Mouse (Mus musculus): ENCODE results near the gene Cnn3. TPM values are rescaled to one million over a fixed set of nuclear protein-coding genes. Genes with fewer than 3 reads are reported as not detected.

Gene Cnn3
- polyA plus RNA-seq, 1 experiment from 2014 or later: 395 TPM

DNA sequence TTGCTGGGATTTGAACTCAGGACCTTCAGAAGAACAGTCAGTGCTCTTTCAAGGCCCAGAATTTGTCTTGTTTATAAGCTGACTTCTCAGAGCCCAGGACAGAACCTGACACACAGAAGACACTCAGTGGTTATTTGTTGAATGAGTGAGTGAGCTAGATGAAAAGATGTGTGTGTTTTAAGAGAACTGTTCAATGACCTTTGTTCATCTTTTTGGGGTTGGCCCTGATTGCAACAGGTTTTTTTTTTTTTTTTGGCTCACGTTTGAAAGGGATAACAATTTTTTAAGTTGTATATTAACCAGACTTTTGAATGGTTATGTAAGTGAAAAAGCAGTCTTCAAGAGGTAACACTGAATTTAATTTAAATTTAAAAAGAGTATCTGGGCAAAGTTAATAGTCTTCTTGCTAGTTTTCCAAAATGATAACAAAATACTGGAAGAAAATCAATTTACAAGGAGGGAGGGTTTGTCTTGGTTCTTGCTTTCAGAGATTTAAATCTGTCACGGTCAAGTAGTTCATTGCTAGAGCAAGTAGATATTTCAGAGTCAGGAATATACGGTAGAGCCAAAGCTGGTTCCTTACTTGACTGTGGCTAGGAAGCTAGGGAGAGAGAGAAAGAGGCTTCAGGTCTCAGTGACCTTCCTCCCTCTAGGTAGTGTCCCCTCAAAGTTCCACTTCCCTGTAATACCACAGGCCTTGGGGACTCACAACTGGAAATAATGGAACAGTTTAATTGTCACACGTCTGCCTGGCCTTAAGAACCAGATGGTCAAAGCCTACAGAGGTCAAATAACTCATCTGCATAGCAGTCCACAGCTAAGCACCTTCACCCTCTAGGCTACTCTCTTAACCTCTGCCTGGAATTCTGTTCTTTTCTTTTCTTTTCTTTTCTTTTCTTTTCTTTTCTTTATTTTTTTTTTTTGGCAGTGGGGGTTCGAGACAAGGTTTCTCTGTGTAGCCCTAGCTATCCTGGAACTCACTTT is 9.8 kb upstream of the Cnn3 start:
- H3K4me2 ChIP-seq (ENCODE audit: low read length): no peak overlapping the region
- no peak overlapping the region for H3K9ac ChIP-seq (ENCODE audit: low read depth, low read length)
- no peaks in the 10 kb centered on the region for H3K36me3 ChIP-seq (ENCODE audit: control insufficient read depth, insufficient read depth, low read length)
- ATAC-seq: no peak
- 74% methylated on average over 5 of the region's 5 CpGs for WGBS
- no peaks in the 10 kb centered on the region for H3K4me1 ChIP-seq (ENCODE audit: control insufficient read depth, insufficient read depth, low read depth, low read length)
- H3K9me3 ChIP-seq (ENCODE audit: control insufficient read depth, low read length): no peaks in the 10 kb centered on the region
- no peak overlapping the region for H3K4me3 ChIP-seq (ENCODE audit: low read length)
- H3K27me3 ChIP-seq (replicated peaks; ENCODE audit: control insufficient read depth, insufficient read depth, low read length): no peaks in the 10 kb centered on the region
- H3K27ac ChIP-seq (ENCODE audit: low read depth, low read length): no peak overlapping the region

DNA sequence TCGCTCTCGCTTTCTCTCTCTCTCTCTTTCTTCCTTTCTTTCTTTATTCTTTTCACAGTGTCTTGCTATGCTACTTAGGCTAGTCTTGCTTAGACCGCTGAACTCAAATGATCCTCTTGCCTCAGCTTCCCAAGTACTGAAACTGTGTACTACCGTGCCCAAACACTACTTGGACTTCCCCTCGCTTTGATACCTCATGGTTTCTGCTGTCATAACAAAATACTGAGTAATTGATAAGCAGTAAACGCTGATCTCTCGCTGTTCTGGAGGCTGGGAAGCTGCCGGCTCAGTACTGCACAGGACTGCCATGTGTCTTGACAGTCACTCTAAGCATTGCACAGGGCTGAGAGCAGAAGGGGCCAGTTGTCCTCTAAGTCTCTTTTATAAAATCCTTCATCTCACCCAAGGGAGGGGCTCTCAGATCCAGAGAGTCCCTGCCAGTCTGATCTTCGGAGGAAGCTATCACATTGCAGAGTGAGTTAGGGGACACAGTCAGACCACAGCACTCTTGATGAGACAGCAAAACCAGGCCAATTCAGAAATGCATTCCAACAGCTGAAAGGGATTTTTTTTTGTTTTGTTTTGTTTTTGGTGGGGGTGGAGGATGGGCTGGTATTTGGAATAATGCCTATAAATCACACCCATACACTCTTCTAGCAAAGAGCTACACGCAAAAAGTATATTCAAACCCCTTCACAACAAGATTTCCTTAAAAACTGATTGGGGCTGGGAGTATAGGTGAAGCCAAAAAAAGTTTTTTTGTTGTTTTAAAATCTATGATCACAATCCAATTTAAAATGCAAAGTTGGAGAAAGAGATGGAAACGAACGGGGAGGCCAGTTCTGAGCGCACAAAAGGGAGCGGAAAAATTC is 8.7 kb upstream of the Cnn3 start:
- WGBS: 48% methylated on average over 14 of the region's 14 CpGs
- no peak overlapping the region for H3K9ac ChIP-seq (ENCODE audit: low read depth, low read length)
- no peak overlapping the region for H3K27ac ChIP-seq (ENCODE audit: low read depth, low read length)
- H3K4me2 ChIP-seq (ENCODE audit: low read length): no peak overlapping the region
- H3K4me3 ChIP-seq (ENCODE audit: low read length): no peak overlapping the region
- no peaks in the 10 kb centered on the region for H3K4me1 ChIP-seq (ENCODE audit: control insufficient read depth, insufficient read depth, low read depth, low read length)
- H3K27me3 ChIP-seq (replicated peaks; ENCODE audit: control insufficient read depth, insufficient read depth, low read length): no peaks in the 10 kb centered on the region
- no peaks in the 10 kb centered on the region for H3K9me3 ChIP-seq (ENCODE audit: control insufficient read depth, low read length)
- ATAC-seq: 0 out of 2 replicates have a peak, but pooled peaks have one; percentile 20
- H3K36me3 ChIP-seq (ENCODE audit: control insufficient read depth, insufficient read depth, low read length): no peaks in the 10 kb centered on the region

DNA sequence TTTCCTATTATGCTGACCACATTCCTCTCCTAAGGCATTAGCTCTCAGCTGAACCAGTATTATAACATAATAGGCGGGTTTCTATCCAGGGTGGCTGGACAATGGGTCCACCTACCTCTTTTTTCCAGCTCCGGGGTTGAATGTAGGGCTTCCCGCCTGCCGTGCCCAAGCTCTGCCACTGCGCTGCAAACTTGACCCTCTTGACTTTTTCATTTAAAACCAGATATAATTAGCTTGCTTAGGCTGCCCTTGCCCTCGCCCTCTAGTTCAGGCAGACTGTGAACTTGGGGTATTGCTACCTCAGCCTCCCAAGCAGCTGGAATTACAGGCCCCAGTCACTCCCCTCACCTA is 8.1 kb upstream of the Cnn3 start:
- Histone ChIP-seq H3K9ac (ENCODE audit: low read depth, low read length) (no peak overlapping the region), H3K4me2 (ENCODE audit: low read length) (no peak overlapping the region), H3K4me3 (ENCODE audit: low read length) (no peak overlapping the region), H3K4me1 (ENCODE audit: control insufficient read depth, insufficient read depth, low read depth, low read length) (no peaks in the 10 kb centered on the region), H3K9me3 (ENCODE audit: control insufficient read depth, low read length) (no peaks in the 10 kb centered on the region), H3K27ac (ENCODE audit: low read depth, low read length) (no peak overlapping the region), H3K27me3 (replicated peaks; ENCODE audit: control insufficient read depth, insufficient read depth, low read length) (no peaks in the 10 kb centered on the region), H3K36me3 (ENCODE audit: control insufficient read depth, insufficient read depth, low read length) (no peaks in the 10 kb centered on the region)
- 18% methylated on average over 6 of the region's 6 CpGs for WGBS
- no peak for ATAC-seq

DNA sequence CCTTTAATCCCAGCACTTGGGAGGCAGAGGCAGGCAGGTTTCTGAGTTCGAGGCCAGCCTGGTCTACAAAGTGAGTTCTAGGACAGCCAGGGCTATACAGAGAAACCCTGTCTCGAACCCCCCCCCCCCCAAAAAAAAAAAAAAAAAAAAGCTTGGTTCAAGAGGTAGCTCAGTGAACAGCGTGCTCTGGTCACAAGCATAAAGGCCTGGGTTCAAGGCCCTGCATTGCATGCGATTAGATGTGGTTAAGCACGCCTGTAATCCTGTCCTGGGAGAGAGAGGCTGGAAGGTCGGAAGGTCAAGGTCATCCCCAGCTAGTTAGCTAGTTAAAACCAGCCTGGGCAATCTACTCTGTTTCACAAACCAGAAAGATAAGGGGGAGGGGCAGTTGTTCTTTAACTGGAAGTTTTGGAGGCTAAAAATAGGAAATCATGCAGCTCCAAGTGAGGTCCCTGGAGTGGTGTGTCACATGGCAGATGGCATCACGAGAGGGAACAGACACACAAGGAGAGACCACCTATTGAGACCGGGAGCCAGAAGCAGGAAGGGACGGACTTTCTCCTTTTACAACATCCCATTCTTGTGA is 7.4 kb upstream of the Cnn3 start:
- Histone ChIP-seq H3K4me2 (ENCODE audit: low read length) (no peak overlapping the region), H3K27me3 (replicated peaks; ENCODE audit: control insufficient read depth, insufficient read depth, low read length) (no peaks in the 10 kb centered on the region), H3K4me1 (ENCODE audit: control insufficient read depth, insufficient read depth, low read depth, low read length) (no peaks in the 10 kb centered on the region), H3K36me3 (ENCODE audit: control insufficient read depth, insufficient read depth, low read length) (no peaks in the 10 kb centered on the region), H3K9ac (ENCODE audit: low read depth, low read length) (no peak overlapping the region), H3K27ac (ENCODE audit: low read depth, low read length) (no peak overlapping the region), H3K4me3 (ENCODE audit: low read length) (no peak overlapping the region), H3K9me3 (ENCODE audit: control insufficient read depth, low read length) (no peaks in the 10 kb centered on the region)
- WGBS: 82% methylated on average over 9 of the region's 9 CpGs
- no peak for ATAC-seq

DNA sequence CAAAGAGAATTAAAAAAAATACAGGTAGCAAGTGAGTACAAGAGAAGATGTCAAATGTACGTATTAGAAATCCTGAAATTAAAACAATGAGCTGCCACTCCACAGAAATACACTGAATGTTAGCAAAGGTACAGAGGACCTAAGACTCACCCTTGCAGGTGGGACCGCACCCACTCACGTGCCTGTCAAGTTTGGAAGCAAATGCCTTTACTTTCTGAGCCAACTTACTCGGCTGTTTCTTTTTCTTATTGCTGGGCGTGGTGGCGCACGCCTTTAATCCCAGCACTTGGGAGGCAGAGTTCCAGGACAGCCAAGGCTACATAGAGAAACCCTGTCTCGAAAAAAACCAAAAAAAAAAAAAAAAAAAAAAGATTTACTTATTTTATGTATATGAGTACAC is 3.9 kb upstream of the Cnn3 start:
- H3K9ac ChIP-seq (ENCODE audit: low read depth, low read length): no peak overlapping the region
- 87% methylated on average over 8 of the region's 8 CpGs for WGBS
- no peak for ATAC-seq
- no peak overlapping the region for H3K4me2 ChIP-seq (ENCODE audit: low read length)
- H3K4me3 ChIP-seq (ENCODE audit: low read length): no peak overlapping the region
- H3K27me3 ChIP-seq (replicated peaks; ENCODE audit: control insufficient read depth, insufficient read depth, low read length): no peaks in the 10 kb centered on the region
- no peaks in the 10 kb centered on the region for H3K36me3 ChIP-seq (ENCODE audit: control insufficient read depth, insufficient read depth, low read length)
- H3K27ac ChIP-seq (ENCODE audit: low read depth, low read length): no peak overlapping the region
- peaks cover 2% of the 10 kb centered on the region; the same call in 1 of the 2 replicates for H3K4me1 ChIP-seq (ENCODE audit: control insufficient read depth, insufficient read depth, low read depth, low read length)
- no peaks in the 10 kb centered on the region for H3K9me3 ChIP-seq (ENCODE audit: control insufficient read depth, low read length)

DNA sequence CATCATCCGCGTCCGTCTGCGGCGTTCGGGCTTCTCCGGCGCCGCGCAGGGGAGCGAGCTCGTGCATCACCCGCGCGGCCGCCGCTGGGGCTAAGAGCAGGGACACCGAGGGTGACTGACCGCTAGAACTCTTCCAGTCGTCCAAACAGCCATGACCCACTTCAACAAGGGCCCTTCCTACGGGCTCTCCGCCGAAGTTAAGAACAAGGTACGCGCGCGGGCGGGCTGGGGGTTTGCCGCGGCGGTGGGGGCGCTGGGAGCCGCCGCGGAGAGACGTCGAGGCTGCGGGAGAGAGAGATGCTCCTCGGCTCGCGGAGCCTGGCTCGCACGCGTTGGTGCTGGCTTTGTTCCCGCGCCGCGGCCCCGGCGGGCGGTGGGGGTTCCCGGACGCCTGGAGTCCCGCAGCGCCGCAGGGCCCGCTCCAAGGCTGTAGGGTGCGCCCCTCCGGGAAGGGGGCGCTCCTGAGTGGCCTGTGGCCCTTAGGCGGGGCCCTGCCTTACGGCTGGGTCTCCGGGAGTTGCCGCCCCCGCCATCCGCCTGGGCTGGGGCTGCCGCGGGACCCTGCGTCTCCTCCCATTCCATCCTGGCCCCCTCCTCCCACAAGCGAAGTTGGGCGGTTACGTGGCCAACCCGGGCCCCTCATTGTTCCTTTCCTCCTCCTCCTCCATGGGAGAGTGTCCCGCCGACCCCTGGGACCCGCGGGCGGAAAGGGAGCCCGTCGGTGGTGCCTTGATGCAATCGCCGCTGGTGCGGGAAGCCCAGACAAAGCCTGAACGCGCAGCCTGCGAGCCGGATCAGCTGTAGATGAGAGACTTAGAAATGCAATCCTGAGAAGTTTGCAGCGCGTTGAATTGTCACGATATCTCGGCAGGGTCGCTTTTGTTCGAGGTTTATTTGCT is 573 bp downstream of the Cnn3 start:
- peaks cover 25% of the 10 kb centered on the region for H3K4me1 ChIP-seq (ENCODE audit: control insufficient read depth, insufficient read depth, low read depth, low read length)
- under 1% methylated on average over 78 of the region's 93 CpGs for WGBS
- peak overlapping the region; percentile 68 for H3K9ac ChIP-seq (ENCODE audit: low read depth, low read length)
- peak overlapping the region; percentile 92 for H3K4me2 ChIP-seq (ENCODE audit: low read length)
- peak overlapping the region; percentile 88 for H3K27ac ChIP-seq (ENCODE audit: low read depth, low read length)
- H3K9me3 ChIP-seq (ENCODE audit: control insufficient read depth, low read length): no peaks in the 10 kb centered on the region
- no peaks in the 10 kb centered on the region for H3K36me3 ChIP-seq (ENCODE audit: control insufficient read depth, insufficient read depth, low read length)
- ATAC-seq: peak; percentile 68
- H3K27me3 ChIP-seq (replicated peaks; ENCODE audit: control insufficient read depth, insufficient read depth, low read length): no peaks in the 10 kb centered on the region
- H3K4me3 ChIP-seq (ENCODE audit: low read length): peak overlapping the region; percentile 54

DNA sequence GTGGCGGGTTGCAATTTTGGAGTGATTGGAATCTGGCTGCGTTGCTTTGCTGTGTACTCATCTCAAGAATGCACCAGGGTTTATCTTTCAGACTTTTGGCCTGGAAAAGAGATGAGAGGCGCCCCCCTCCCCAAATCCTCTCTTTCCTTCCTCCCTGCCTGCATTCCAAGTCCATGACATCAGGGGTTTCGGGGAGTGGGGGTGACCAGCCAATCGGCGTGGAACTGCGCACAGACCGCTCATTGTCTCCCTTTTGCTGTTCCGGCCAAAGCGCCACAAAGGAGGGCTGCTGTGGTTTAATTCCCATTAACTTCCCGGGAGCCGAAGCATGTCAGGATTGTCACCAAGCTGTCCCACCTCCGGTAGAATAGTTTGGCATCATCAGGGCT is 1.2 kb downstream of the Cnn3 start:
- Histone ChIP-seq H3K27me3 (replicated peaks; ENCODE audit: control insufficient read depth, insufficient read depth, low read length) (no peaks in the 10 kb centered on the region), H3K4me3 (ENCODE audit: low read length) (peak overlapping the region; percentile 54), H3K27ac (ENCODE audit: low read depth, low read length) (peak overlapping the region; percentile 88), H3K9me3 (ENCODE audit: control insufficient read depth, low read length) (no peaks in the 10 kb centered on the region), H3K9ac (ENCODE audit: low read depth, low read length) (peak overlapping the region; percentile 68), H3K36me3 (ENCODE audit: control insufficient read depth, insufficient read depth, low read length) (no peaks in the 10 kb centered on the region), H3K4me2 (ENCODE audit: low read length) (peak overlapping the region; percentile 92), H3K4me1 (ENCODE audit: control insufficient read depth, insufficient read depth, low read depth, low read length) (peaks cover 30% of the 10 kb centered on the region)
- under 1% methylated on average over 13 of the region's 13 CpGs for WGBS
- peak; percentile 71 for ATAC-seq

DNA sequence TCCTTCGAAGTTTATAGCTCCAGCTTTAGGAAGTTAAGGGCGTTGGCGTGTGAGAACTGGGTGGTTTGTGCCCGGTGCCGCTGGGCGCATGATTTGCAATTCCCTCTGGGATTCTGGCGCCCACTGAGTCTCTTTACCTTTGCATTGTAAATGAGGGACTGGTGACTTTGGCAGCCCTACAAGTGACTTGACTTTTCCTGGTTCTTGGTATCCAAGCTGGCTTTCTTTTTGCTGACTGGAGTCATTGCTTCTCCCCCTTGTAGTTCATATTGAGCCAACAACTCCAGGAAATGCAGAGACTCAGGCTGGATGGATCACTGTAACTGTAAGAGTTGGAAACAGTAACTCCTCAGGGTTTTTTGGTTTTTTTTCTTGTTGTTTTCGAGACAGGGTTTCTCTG is 1.9 kb downstream of the Cnn3 start:
- peak overlapping the region; percentile 92 for H3K4me2 ChIP-seq (ENCODE audit: low read length)
- H3K36me3 ChIP-seq (ENCODE audit: control insufficient read depth, insufficient read depth, low read length): no peaks in the 10 kb centered on the region
- 7% methylated on average over 8 of the region's 8 CpGs for WGBS
- H3K27ac ChIP-seq (ENCODE audit: low read depth, low read length): peak overlapping the region; percentile 88
- H3K9ac ChIP-seq (ENCODE audit: low read depth, low read length): peak overlapping the region; percentile 46; the same call in 1 of the 2 replicates
- no peaks in the 10 kb centered on the region for H3K27me3 ChIP-seq (replicated peaks; ENCODE audit: control insufficient read depth, insufficient read depth, low read length)
- H3K4me1 ChIP-seq (ENCODE audit: control insufficient read depth, insufficient read depth, low read depth, low read length): peaks cover 30% of the 10 kb centered on the region
- no peak for ATAC-seq
- peak overlapping the region; percentile 54 for H3K4me3 ChIP-seq (ENCODE audit: low read length)
- H3K9me3 ChIP-seq (ENCODE audit: control insufficient read depth, low read length): no peaks in the 10 kb centered on the region
